Mouse (Mus musculus): ENCODE data around the gene 4930402F06Rik. TPM values are rescaled to one million over a fixed set of nuclear protein-coding genes. Genes with fewer than 3 reads are reported as not detected.

The 4930402F06Rik gene
- polyA plus RNA-seq, 1 experiment from 2014 or later: not detected

- no peak overlapping the region for H3K9ac ChIP-seq (ENCODE audit: low read length)
- no peak overlapping the region for H3K4me3 ChIP-seq (ENCODE audit: low read depth, low read length)
- H3K4me1 ChIP-seq (ENCODE audit: control insufficient read depth, insufficient read depth, low read length): peaks cover under 1% of the 10 kb centered on the region; the same call in 1 of the 2 replicates
- no peak overlapping the region for H3K27ac ChIP-seq (ENCODE audit: low read depth, low read length)
- no peak for DNase-seq (ENCODE audit: low spot score)
- no peaks in the 10 kb centered on the region for H3K36me3 ChIP-seq (ENCODE audit: control insufficient read depth, insufficient read depth, low read length)
- 91% methylated on average over 2 of the region's 2 CpGs for WGBS
- no peaks in the 10 kb centered on the region for H3K9me3 ChIP-seq (ENCODE audit: control insufficient read depth, low read length)
- H3K27me3 ChIP-seq (ENCODE audit: control insufficient read depth, insufficient read depth, low read length): no peaks in the 10 kb centered on the region
- no peak for ATAC-seq (ENCODE audit: insufficient read depth, low FRiP score, low TSS enrichment)
- no peak overlapping the region for H3K4me2 ChIP-seq (ENCODE audit: low read depth)
Measured at GRCm38 (mm10) chr2:35437796-35438195, 40.8 kb upstream of the 4930402F06Rik start.

DNA sequence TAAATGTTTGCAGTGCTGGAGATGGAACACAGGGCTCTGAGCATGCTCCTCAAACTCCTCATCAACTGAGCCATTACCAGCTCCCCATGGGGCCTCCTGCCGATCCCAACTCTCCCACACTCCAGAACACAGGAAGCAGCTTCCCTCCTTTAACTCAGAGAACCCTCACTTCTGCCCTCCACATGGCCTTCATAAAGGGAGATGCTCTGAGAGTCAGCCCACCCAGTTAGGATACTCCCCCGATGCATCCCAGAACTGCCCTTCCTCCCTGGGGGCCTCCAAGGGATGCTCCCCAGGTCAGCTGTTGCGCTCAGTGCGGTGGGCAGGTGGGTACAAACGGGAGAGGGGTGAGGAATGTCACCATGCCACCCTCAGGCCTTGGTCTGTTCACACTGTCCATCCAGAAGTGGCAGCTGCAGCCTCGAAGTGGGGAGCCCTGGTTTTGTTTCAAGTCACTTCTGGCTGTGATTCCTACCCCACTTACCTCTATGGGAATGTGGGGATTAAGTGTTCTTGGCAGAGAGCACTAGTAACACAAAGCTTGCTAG lies 37.7 kb upstream of the 4930402F06Rik start:
- Histone ChIP-seq H3K27ac (ENCODE audit: low read depth, low read length) (no peak overlapping the region), H3K36me3 (ENCODE audit: control insufficient read depth, insufficient read depth, low read length) (no peaks in the 10 kb centered on the region), H3K9me3 (ENCODE audit: control insufficient read depth, low read length) (no peaks in the 10 kb centered on the region), H3K4me3 (ENCODE audit: low read depth, low read length) (no peak overlapping the region), H3K4me1 (ENCODE audit: control insufficient read depth, insufficient read depth, low read length) (peaks cover 5% of the 10 kb centered on the region; the same call in 1 of the 2 replicates), H3K4me2 (ENCODE audit: low read depth) (no peak overlapping the region), H3K27me3 (ENCODE audit: control insufficient read depth, insufficient read depth, low read length) (no peaks in the 10 kb centered on the region), H3K9ac (ENCODE audit: low read length) (no peak overlapping the region)
- 82% methylated on average over 6 of the region's 6 CpGs for WGBS
- no peak for DNase-seq (ENCODE audit: low spot score)
- ATAC-seq (ENCODE audit: insufficient read depth, low FRiP score, low TSS enrichment): no peak

DNA sequence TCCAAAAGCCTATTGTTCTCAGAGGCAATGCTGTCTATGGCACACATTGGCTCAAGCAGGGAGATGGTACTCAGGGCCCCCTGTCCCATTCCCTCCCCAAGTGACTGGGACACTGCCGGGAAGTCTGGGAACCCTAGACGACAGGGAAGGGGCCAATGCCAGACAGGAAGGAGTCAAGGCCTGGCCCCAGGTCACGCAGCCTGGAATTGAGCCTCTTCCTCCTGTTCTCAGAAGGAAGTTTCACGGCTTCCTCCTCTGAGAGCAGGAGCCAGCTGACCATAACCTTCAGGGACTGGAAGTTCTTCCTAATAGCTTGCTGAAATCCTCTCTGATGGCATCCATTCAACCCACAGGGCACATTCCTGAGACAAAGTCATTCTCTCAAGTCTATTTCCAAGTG lies 36.5 kb upstream of the 4930402F06Rik start:
- DNase-seq (ENCODE audit: low spot score): no peak
- 62% methylated on average over 4 of the region's 4 CpGs for WGBS
- Histone ChIP-seq H3K4me1 (ENCODE audit: control insufficient read depth, insufficient read depth, low read length) (peaks cover 5% of the 10 kb centered on the region; the same call in 1 of the 2 replicates), H3K4me3 (ENCODE audit: low read depth, low read length) (no peak overlapping the region), H3K9me3 (ENCODE audit: control insufficient read depth, low read length) (no peaks in the 10 kb centered on the region), H3K27ac (ENCODE audit: low read depth, low read length) (no peak overlapping the region), H3K4me2 (ENCODE audit: low read depth) (no peak overlapping the region), H3K9ac (ENCODE audit: low read length) (no peak overlapping the region), H3K36me3 (ENCODE audit: control insufficient read depth, insufficient read depth, low read length) (no peaks in the 10 kb centered on the region), H3K27me3 (ENCODE audit: control insufficient read depth, insufficient read depth, low read length) (no peaks in the 10 kb centered on the region)
- no peak for ATAC-seq (ENCODE audit: insufficient read depth, low FRiP score, low TSS enrichment)

GRCm38 (mm10) chr2:35432472-35432871 lies 35.5 kb upstream of the 4930402F06Rik start:
- DNase-seq (ENCODE audit: low spot score) (peak; percentile 31), ATAC-seq (ENCODE audit: insufficient read depth, low FRiP score, low TSS enrichment) (no peak)
- Histone ChIP-seq H3K4me3 (ENCODE audit: low read depth, low read length) (no peak overlapping the region), H3K27ac (ENCODE audit: low read depth, low read length) (no peak overlapping the region), H3K4me2 (ENCODE audit: low read depth) (no peak overlapping the region), H3K9me3 (ENCODE audit: control insufficient read depth, low read length) (no peaks in the 10 kb centered on the region), H3K27me3 (ENCODE audit: control insufficient read depth, insufficient read depth, low read length) (no peaks in the 10 kb centered on the region), H3K9ac (ENCODE audit: low read length) (no peak overlapping the region), H3K4me1 (ENCODE audit: control insufficient read depth, insufficient read depth, low read length) (peaks cover 5% of the 10 kb centered on the region; the same call in 1 of the 2 replicates), H3K36me3 (ENCODE audit: control insufficient read depth, insufficient read depth, low read length) (no peaks in the 10 kb centered on the region)
- 29% methylated on average over 7 of the region's 7 CpGs for WGBS

DNA sequence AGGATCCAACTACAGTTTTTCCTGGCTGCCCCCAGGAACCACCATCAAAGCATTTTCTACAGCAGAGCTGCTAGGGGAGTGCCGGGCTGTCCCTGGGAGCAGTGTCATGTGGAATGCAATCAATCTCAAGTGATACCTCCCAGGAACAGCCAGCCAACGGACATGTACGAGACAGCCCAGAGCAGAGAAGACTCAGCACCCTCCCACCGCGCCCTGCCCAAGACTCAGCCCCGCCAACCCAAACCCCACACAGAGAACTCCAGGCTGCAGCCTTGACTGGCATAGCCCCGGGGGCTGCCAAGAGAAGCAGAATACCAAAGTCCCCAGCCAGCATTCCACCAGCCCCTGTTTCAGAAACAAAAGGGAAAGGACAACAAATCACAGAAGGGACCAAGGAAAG lies 35.0 kb upstream of the 4930402F06Rik start:
- whole genome bisulfite sequencing: 27% methylated on average over 7 of the region's 7 CpGs
- H3K9ac ChIP-seq (ENCODE audit: low read length): no peak overlapping the region

GRCm38 (mm10) chr2:35430806-35431205 lies 33.8 kb upstream of the 4930402F06Rik start:
- no peak for DNase-seq (ENCODE audit: low spot score)

More for the DNA sequence above, 35.0 kb upstream of the 4930402F06Rik start:
- Histone ChIP-seq H3K4me2 (ENCODE audit: low read depth) (no peak overlapping the region), H3K36me3 (ENCODE audit: control insufficient read depth, insufficient read depth, low read length) (no peaks in the 10 kb centered on the region), H3K4me1 (ENCODE audit: control insufficient read depth, insufficient read depth, low read length) (peaks cover 5% of the 10 kb centered on the region; the same call in 1 of the 2 replicates), H3K27ac (ENCODE audit: low read depth, low read length) (no peak overlapping the region), H3K27me3 (ENCODE audit: control insufficient read depth, insufficient read depth, low read length) (no peaks in the 10 kb centered on the region), H3K4me3 (ENCODE audit: low read depth, low read length) (no peak overlapping the region), H3K9me3 (ENCODE audit: control insufficient read depth, low read length) (no peaks in the 10 kb centered on the region)
- DNase-seq (ENCODE audit: low spot score) (peak; percentile 34), ATAC-seq (ENCODE audit: insufficient read depth, low FRiP score, low TSS enrichment) (no peak)

GRCm38 (mm10) chr2:35428615-35429300 lies 31.8 kb upstream of the 4930402F06Rik start:
- H3K4me1 ChIP-seq (ENCODE audit: control insufficient read depth, insufficient read depth, low read length): peaks cover 5% of the 10 kb centered on the region; the same call in 1 of the 2 replicates
- no peaks in the 10 kb centered on the region for H3K27me3 ChIP-seq (ENCODE audit: control insufficient read depth, insufficient read depth, low read length)
- H3K9me3 ChIP-seq (ENCODE audit: control insufficient read depth, low read length): no peaks in the 10 kb centered on the region
- no peaks in the 10 kb centered on the region for H3K36me3 ChIP-seq (ENCODE audit: control insufficient read depth, insufficient read depth, low read length)
- no peak overlapping the region for H3K4me2 ChIP-seq (ENCODE audit: low read depth)
- H3K4me3 ChIP-seq (ENCODE audit: low read depth, low read length): no peak overlapping the region
- no peak for ATAC-seq (ENCODE audit: insufficient read depth, low FRiP score, low TSS enrichment)
- H3K9ac ChIP-seq (ENCODE audit: low read length): no peak overlapping the region
- whole genome bisulfite sequencing: 56% methylated on average over 4 of the region's 4 CpGs
- no peak overlapping the region for H3K27ac ChIP-seq (ENCODE audit: low read depth, low read length)
- DNase-seq (ENCODE audit: low spot score): no peak

More at GRCm38 (mm10) chr2:35430806-35431205, 33.8 kb upstream of the 4930402F06Rik start:
- Histone ChIP-seq H3K27ac (ENCODE audit: low read depth, low read length) (no peak overlapping the region), H3K27me3 (ENCODE audit: control insufficient read depth, insufficient read depth, low read length) (no peaks in the 10 kb centered on the region), H3K4me3 (ENCODE audit: low read depth, low read length) (no peak overlapping the region), H3K9me3 (ENCODE audit: control insufficient read depth, low read length) (no peaks in the 10 kb centered on the region), H3K9ac (ENCODE audit: low read length) (no peak overlapping the region), H3K4me2 (ENCODE audit: low read depth) (no peak overlapping the region), H3K4me1 (ENCODE audit: control insufficient read depth, insufficient read depth, low read length) (peaks cover 5% of the 10 kb centered on the region; the same call in 1 of the 2 replicates), H3K36me3 (ENCODE audit: control insufficient read depth, insufficient read depth, low read length) (no peaks in the 10 kb centered on the region)
- no peak for ATAC-seq (ENCODE audit: insufficient read depth, low FRiP score, low TSS enrichment)
- 84% methylated on average over 8 of the region's 8 CpGs for WGBS

- Histone ChIP-seq H3K36me3 (ENCODE audit: control insufficient read depth, insufficient read depth, low read length) (no peaks in the 10 kb centered on the region), H3K4me2 (ENCODE audit: low read depth) (no peak overlapping the region), H3K9me3 (ENCODE audit: control insufficient read depth, low read length) (no peaks in the 10 kb centered on the region), H3K27ac (ENCODE audit: low read depth, low read length) (no peak overlapping the region), H3K9ac (ENCODE audit: low read length) (no peak overlapping the region), H3K4me3 (ENCODE audit: low read depth, low read length) (no peak overlapping the region), H3K27me3 (ENCODE audit: control insufficient read depth, insufficient read depth, low read length) (no peaks in the 10 kb centered on the region), H3K4me1 (ENCODE audit: control insufficient read depth, insufficient read depth, low read length) (peaks cover 2% of the 10 kb centered on the region; the same call in 1 of the 2 replicates)
- DNase-seq (ENCODE audit: low spot score) (no peak), ATAC-seq (ENCODE audit: insufficient read depth, low FRiP score, low TSS enrichment) (no peak)
- 30% methylated on average over 2 of the region's 2 CpGs for WGBS
Measured at GRCm38 (mm10) chr2:35427559-35427958, 30.6 kb upstream of the 4930402F06Rik start.

Measured in neural tube, embryonic 11.5 days (tissue).